In the genomic region with DNA sequence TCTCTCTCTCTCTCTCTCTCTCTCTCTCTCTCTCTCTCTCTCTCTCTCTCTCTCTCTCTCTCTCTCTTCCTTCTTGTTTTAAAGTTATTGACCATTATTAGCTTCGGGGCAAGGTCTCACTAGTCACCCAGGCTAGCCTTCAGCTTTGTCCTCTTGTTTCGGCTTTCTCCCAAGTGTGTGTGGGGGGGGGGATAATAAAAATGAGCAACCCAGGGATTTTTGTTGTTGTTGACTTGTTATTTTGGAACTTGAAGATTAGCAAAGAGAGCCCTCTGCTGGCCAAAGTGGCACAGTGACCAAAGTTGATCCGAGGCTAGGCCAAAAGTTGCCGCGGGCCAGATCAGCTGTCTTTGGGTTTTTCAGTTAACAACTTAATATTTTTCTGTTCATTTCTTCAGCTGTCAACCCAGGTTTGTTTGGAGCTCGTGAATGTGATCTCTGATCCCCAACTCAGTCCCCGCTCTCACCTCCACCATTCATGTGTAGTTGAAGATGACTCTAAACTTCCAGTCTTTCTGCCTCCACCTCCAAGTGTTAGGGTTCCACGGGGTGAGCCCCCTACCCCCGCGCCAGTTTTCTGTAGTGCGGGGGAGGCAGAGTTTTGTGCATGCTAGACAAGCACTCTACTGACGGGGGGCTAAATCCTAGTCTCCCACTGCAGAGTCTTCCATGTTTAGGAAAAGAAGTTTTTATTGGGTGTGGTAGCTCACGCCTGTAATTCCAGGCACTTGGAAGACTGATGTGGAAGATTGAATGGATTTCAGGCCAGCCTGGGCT, we compare ENCODE assay signal across 8 mouse cellular contexts. TPM values are rescaled to one million over a fixed set of nuclear protein-coding genes. Genes with fewer than 3 reads are reported as not detected.
A peak's percentile ranks its signal among the peaks of the same experiment; 100 is the strongest.
DNase-seq lines count a peak whose midpoint lies in the region; ATAC-seq and TF ChIP-seq lines count a peak whose summit lies in the region.

No protein-coding gene starts in this region.

- peak; percentile 76 for TF ChIP-seq CTCF in forebrain, postnatal 0 days (IDR thresholded peaks at IDR 0.05; ENCODE audit: low read depth)

- no peaks in the 10 kb centered on the region for H3K4me1 ChIP-seq in midbrain, embryonic 10.5 days
- H3K4me1 ChIP-seq in midbrain, embryonic 16.5 days (ENCODE audit: control insufficient read depth, insufficient read depth, low read length): no peaks in the 10 kb centered on the region
- no peaks in the 10 kb centered on the region for H3K4me1 ChIP-seq in forebrain, postnatal 0 days (ENCODE audit: insufficient read depth)
- H3K4me1 ChIP-seq in intestine, embryonic 14.5 days (replicated peaks; ENCODE audit: control insufficient read depth, insufficient read depth, low read length): no peaks in the 10 kb centered on the region
- peaks cover 47% of the 10 kb centered on the region for H3K4me1 ChIP-seq in liver, embryonic 12.5 days
- H3K4me1 ChIP-seq in neural tube, embryonic 12.5 days: no peaks in the 10 kb centered on the region

- 52% methylated on average over 13 of the region's 13 CpGs for WGBS in midbrain, embryonic 10.5 days
- 48% methylated on average over 13 of the region's 13 CpGs for WGBS in midbrain, embryonic 16.5 days
- WGBS in forebrain, postnatal 0 days: 47% methylated on average over 13 of the region's 13 CpGs
- WGBS in intestine, embryonic 14.5 days: 52% methylated on average over 13 of the region's 13 CpGs
- WGBS in liver, embryonic 12.5 days (ENCODE audit: insufficient replicate concordance): 40% methylated on average over 13 of the region's 13 CpGs
- WGBS in neural tube, embryonic 12.5 days: 50% methylated on average over 13 of the region's 13 CpGs

- no peak for ATAC-seq in midbrain, embryonic 16.5 days
- peak; percentile 38 for ATAC-seq in forebrain, postnatal 0 days
- no peak; the same call in 1 of the 2 replicates for ATAC-seq in intestine, embryonic 14.5 days (replicated peaks; ENCODE audit: low FRiP score, low TSS enrichment, low read depth)
- ATAC-seq in liver, embryonic 12.5 days: no peak
- 0 out of 2 replicates have a peak, but pooled peaks have one; percentile 21 for ATAC-seq in neural tube, embryonic 12.5 days (ENCODE audit: low FRiP score, low read depth)

- no peaks in the 10 kb centered on the region for H3K9me3 ChIP-seq in midbrain, embryonic 10.5 days (replicated peaks)
- no peaks in the 10 kb centered on the region for H3K9me3 ChIP-seq in midbrain, embryonic 16.5 days (replicated peaks; ENCODE audit: control insufficient read depth, low read length, poor library complexity, severe bottlenecking)
- no peaks in the 10 kb centered on the region for H3K9me3 ChIP-seq in forebrain, postnatal 0 days (ENCODE audit: low read length)
- H3K9me3 ChIP-seq in intestine, embryonic 14.5 days (ENCODE audit: control insufficient read depth, low read length): no peaks in the 10 kb centered on the region
- H3K9me3 ChIP-seq in liver, embryonic 12.5 days (replicated peaks): no peaks in the 10 kb centered on the region
- no peaks in the 10 kb centered on the region for H3K9me3 ChIP-seq in neural tube, embryonic 12.5 days

- H3K9ac ChIP-seq in midbrain, embryonic 16.5 days (ENCODE audit: low read depth, low read length): no peak overlapping the region
- H3K9ac ChIP-seq in forebrain, postnatal 0 days: no peak overlapping the region
- H3K9ac ChIP-seq in intestine, embryonic 14.5 days (ENCODE audit: low read length): no peak overlapping the region
- no peak overlapping the region for H3K9ac ChIP-seq in liver, embryonic 12.5 days
- H3K9ac ChIP-seq in neural tube, embryonic 12.5 days: no peak overlapping the region

- H3K27ac ChIP-seq in midbrain, embryonic 10.5 days (replicated peaks): no peak overlapping the region
- no peak overlapping the region for H3K27ac ChIP-seq in midbrain, embryonic 16.5 days (ENCODE audit: low read length)
- no peak overlapping the region for H3K27ac ChIP-seq in forebrain, postnatal 0 days (ENCODE audit: low read depth, low read length)
- H3K27ac ChIP-seq in intestine, embryonic 14.5 days (ENCODE audit: low read depth): no peak overlapping the region
- no peak overlapping the region for H3K27ac ChIP-seq in liver, embryonic 12.5 days
- H3K27ac ChIP-seq in neural tube, embryonic 12.5 days: no peak overlapping the region

- H3K4me3 ChIP-seq in midbrain, embryonic 10.5 days: no peak overlapping the region
- no peak overlapping the region for H3K4me3 ChIP-seq in midbrain, embryonic 16.5 days (ENCODE audit: low read depth, low read length)
- H3K4me3 ChIP-seq in forebrain, postnatal 0 days (ENCODE audit: low read depth, low read length): no peak overlapping the region
- no peak overlapping the region for H3K4me3 ChIP-seq in intestine, embryonic 14.5 days (ENCODE audit: low read depth, low read length)
- no peak overlapping the region for H3K4me3 ChIP-seq in liver, embryonic 12.5 days
- no peak overlapping the region for H3K4me3 ChIP-seq in neural tube, embryonic 12.5 days

- H3K36me3 ChIP-seq in midbrain, embryonic 10.5 days: peaks cover 52% of the 10 kb centered on the region
- H3K36me3 ChIP-seq in midbrain, embryonic 16.5 days (ENCODE audit: control insufficient read depth, insufficient read depth, low read length): no peaks in the 10 kb centered on the region
- no peaks in the 10 kb centered on the region for H3K36me3 ChIP-seq in forebrain, postnatal 0 days (ENCODE audit: insufficient read depth)
- peaks cover 14% of the 10 kb centered on the region for H3K36me3 ChIP-seq in intestine, embryonic 14.5 days (ENCODE audit: control insufficient read depth, insufficient read depth, low read length)
- H3K36me3 ChIP-seq in liver, embryonic 12.5 days: peaks cover 83% of the 10 kb centered on the region
- peaks cover 3% of the 10 kb centered on the region; the same call in 1 of the 2 replicates for H3K36me3 ChIP-seq in neural tube, embryonic 12.5 days

- H3K4me2 ChIP-seq in midbrain, embryonic 16.5 days (ENCODE audit: low read length): no peak overlapping the region
- H3K4me2 ChIP-seq in forebrain, postnatal 0 days (ENCODE audit: low read depth): no peak overlapping the region
- no peak overlapping the region for H3K4me2 ChIP-seq in intestine, embryonic 14.5 days (ENCODE audit: low read length)
- H3K4me2 ChIP-seq in liver, embryonic 12.5 days: peak overlapping the region; percentile 27; the same call in 1 of the 2 replicates
- H3K4me2 ChIP-seq in neural tube, embryonic 12.5 days (replicated peaks): no peak overlapping the region

- no peaks in the 10 kb centered on the region for H3K27me3 ChIP-seq in midbrain, embryonic 10.5 days (ENCODE audit: low read depth, poor library complexity, severe bottlenecking)
- no peaks in the 10 kb centered on the region for H3K27me3 ChIP-seq in midbrain, embryonic 16.5 days (ENCODE audit: control insufficient read depth, insufficient read depth, low read depth, low read length)
- H3K27me3 ChIP-seq in forebrain, postnatal 0 days (ENCODE audit: insufficient read depth, low read length): no peaks in the 10 kb centered on the region
- H3K27me3 ChIP-seq in intestine, embryonic 14.5 days (replicated peaks; ENCODE audit: control insufficient read depth, insufficient read depth, low read length): no peaks in the 10 kb centered on the region
- H3K27me3 ChIP-seq in liver, embryonic 12.5 days (replicated peaks): no peaks in the 10 kb centered on the region
- no peaks in the 10 kb centered on the region for H3K27me3 ChIP-seq in neural tube, embryonic 12.5 days (replicated peaks)

- DNase-seq in midbrain, embryonic 10.5 days (ENCODE audit: low spot score): peak; percentile 49
- DNase-seq in cerebellum, adult 11 months: peak; percentile 62
- DNase-seq in forebrain, postnatal 0 days: peak; percentile 80
- peak; percentile 76 for DNase-seq in intestine, embryonic 14.5 days (ENCODE audit: low spot score)
- peak; percentile 75 for DNase-seq in thymus, postnatal 0 days (ENCODE audit: low spot score)

RNA-seq across cellular contexts. Expression of a gene that starts 27.3 kb away (rescaled TPM):
- polyA plus RNA-seq in midbrain, embryonic 10.5 days (2016; fragmentation: Nextera tagmentation; extraction: Ambion mirVana): 15.5 and 20.9 TPM in 2 replicates
- polyA plus RNA-seq in midbrain, embryonic 16.5 days (2015; fragmentation: Nextera tagmentation; extraction: Ambion mirVana): 20.7 and 22.6 TPM in 2 replicates
- 89.0 and 102 TPM in 2 replicates for total RNA-seq in forebrain, postnatal 0 days (2014; rRNA removed)
- polyA plus RNA-seq in forebrain, postnatal 0 days (2015; fragmentation: Nextera tagmentation; extraction: Ambion mirVana): 36.0 and 44.0 TPM in 2 replicates
- 15.8 and 16.0 TPM in 2 replicates for polyA plus RNA-seq in intestine, embryonic 14.5 days (2014; fragmentation: Nextera tagmentation; extraction: Ambion mirVana)
- 9.5 and 9.9 TPM in 2 replicates for polyA plus RNA-seq in liver, embryonic 12.5 days (2016; fragmentation: Nextera tagmentation; extraction: Ambion mirVana)
- polyA plus RNA-seq in neural tube, embryonic 12.5 days (2016; fragmentation: Nextera tagmentation; extraction: Ambion mirVana): 21.0 and 24.8 TPM in 2 replicates
- polyA plus RNA-seq in thymus, postnatal 0 days (2015; fragmentation: Nextera tagmentation; extraction: Ambion mirVana): 53.0 and 58.8 TPM in 2 replicates

RNA-seq across cellular contexts. Expression of a gene that starts 34.0 kb away (rescaled TPM):
- 2.5 and 2.8 TPM in 2 replicates for polyA plus RNA-seq in midbrain, embryonic 10.5 days (2016; fragmentation: Nextera tagmentation; extraction: Ambion mirVana)
- 4.2 and 5.5 TPM in 2 replicates for polyA plus RNA-seq in midbrain, embryonic 16.5 days (2015; fragmentation: Nextera tagmentation; extraction: Ambion mirVana)
- total RNA-seq in forebrain, postnatal 0 days (2014; rRNA removed): 8.7 TPM in 2 replicates
- polyA plus RNA-seq in forebrain, postnatal 0 days (2015; fragmentation: Nextera tagmentation; extraction: Ambion mirVana): 5.9 and 6.2 TPM in 2 replicates
- polyA plus RNA-seq in intestine, embryonic 14.5 days (2014; fragmentation: Nextera tagmentation; extraction: Ambion mirVana): 3.2 and 3.9 TPM in 2 replicates
- 2.2 and 2.3 TPM in 2 replicates for polyA plus RNA-seq in liver, embryonic 12.5 days (2016; fragmentation: Nextera tagmentation; extraction: Ambion mirVana)
- polyA plus RNA-seq in neural tube, embryonic 12.5 days (2016; fragmentation: Nextera tagmentation; extraction: Ambion mirVana): 4.7 and 4.9 TPM in 2 replicates
- polyA plus RNA-seq in thymus, postnatal 0 days (2015; fragmentation: Nextera tagmentation; extraction: Ambion mirVana): 3.2 and 4.4 TPM in 2 replicates

RNA-seq across cellular contexts. Expression of a gene that starts 49.1 kb away (rescaled TPM):
- polyA plus RNA-seq in midbrain, embryonic 10.5 days (2016; fragmentation: Nextera tagmentation; extraction: Ambion mirVana): 32.3 and 37.7 TPM in 2 replicates
- 44.7 and 46.8 TPM in 2 replicates for polyA plus RNA-seq in midbrain, embryonic 16.5 days (2015; fragmentation: Nextera tagmentation; extraction: Ambion mirVana)
- total RNA-seq in forebrain, postnatal 0 days (2014; rRNA removed): 33.2 and 34.5 TPM in 2 replicates
- polyA plus RNA-seq in forebrain, postnatal 0 days (2015; fragmentation: Nextera tagmentation; extraction: Ambion mirVana): 38.6 and 42.7 TPM in 2 replicates
- polyA plus RNA-seq in intestine, embryonic 14.5 days (2014; fragmentation: Nextera tagmentation; extraction: Ambion mirVana): 10.7 and 11.1 TPM in 2 replicates
- 7.1 and 8.4 TPM in 2 replicates for polyA plus RNA-seq in liver, embryonic 12.5 days (2016; fragmentation: Nextera tagmentation; extraction: Ambion mirVana)
- polyA plus RNA-seq in neural tube, embryonic 12.5 days (2016; fragmentation: Nextera tagmentation; extraction: Ambion mirVana): 33.2 and 35.7 TPM in 2 replicates
- polyA plus RNA-seq in thymus, postnatal 0 days (2015; fragmentation: Nextera tagmentation; extraction: Ambion mirVana): 11.8 and 11.9 TPM in 2 replicates

Comparison
In these comparisons a context has a peak if more than half of its experiments do, and no peak if none do; other contexts are left out.
1. ATAC-seq: peak in forebrain, postnatal 0 days (single experiment) and neural tube, embryonic 12.5 days (single experiment); none in midbrain, embryonic 16.5 days (single experiment), intestine, embryonic 14.5 days (single experiment) and liver, embryonic 12.5 days (single experiment).
2. Peak in every context shown above with its lines, with median percentiles within 50 percentile points of each other: DNase-seq.